Mouse (Mus musculus) limb, embryonic 11.5 days (tissue): Measurements from ENCODE around the gene Gsk3b. TPM values are rescaled to one million over a fixed set of nuclear protein-coding genes. Genes with fewer than 3 reads are reported as not detected.
"Not testable (repeated sequence)": the region's sequence is repeated elsewhere in the genome, so short reads cannot be mapped to it uniquely, and the experiment has no call there.

Experiments used
- ATAC-seq: fragments of 200-750 bp; cut with Nextera tagmentation; 2 replicates; pipeline ENCODE4 v1.8.0; 2017; ENCODE audit warnings: low read depth; ENCODE audit not compliant: insufficient number of reproducible peaks, low FRiP score, low TSS enrichment
- DNase-seq: peaks from one replicate; pipeline ENCODE4 v3.0.0-alpha.2; 2015; ENCODE audit warnings: low spot score
- H3K27ac ChIP-seq: fragments of 300-500 bp; sonication (generic); replicated peaks from 2 replicates; pipeline ENCODE4 v1.5.1; 2014; ENCODE audit warnings: low read depth, mild to moderate bottlenecking, low read length
- H3K27me3 ChIP-seq: fragments of 300-500 bp; sonication (generic); 2 replicates; pipeline ENCODE4 v1.6.1; 2014; ENCODE audit warnings: mild to moderate bottlenecking, low read length, mixed read lengths; ENCODE audit not compliant: control insufficient read depth, insufficient read depth
- H3K36me3 ChIP-seq: fragments of 300-500 bp; sonication (generic); 2 replicates; pipeline ENCODE4 v1.6.1; 2014; ENCODE audit warnings: mild to moderate bottlenecking, low read length, moderate library complexity, mixed read lengths; ENCODE audit not compliant: control insufficient read depth, insufficient read depth
- H3K4me1 ChIP-seq: fragments of 300-500 bp; sonication (generic); 2 replicates; pipeline ENCODE4 v1.6.1; 2014; ENCODE audit warnings: low read length, mixed read lengths; ENCODE audit not compliant: control insufficient read depth, insufficient read depth
- H3K4me2 ChIP-seq: fragments of 300-500 bp; sonication (generic); 2 replicates; pipeline ENCODE4 v1.6.1; 2014; ENCODE audit warnings: low read depth, mild to moderate bottlenecking, moderate library complexity; ENCODE audit not compliant: severe bottlenecking
- H3K4me3 ChIP-seq: fragments of 300-500 bp; sonication (generic); 2 replicates; pipeline ENCODE4 v1.5.1; 2014; ENCODE audit warnings: low read depth, low read length
- H3K9ac ChIP-seq: fragments of 300-500 bp; sonication (generic); 2 replicates; pipeline ENCODE4 v1.6.1; 2014; ENCODE audit warnings: mild to moderate bottlenecking, low read length
- H3K9me3 ChIP-seq: fragments of 300-500 bp; sonication (generic); 2 replicates; pipeline ENCODE4 v1.6.1; 2016; ENCODE audit warnings: low read length; ENCODE audit not compliant: control insufficient read depth
- WGBS: fragments of 180-500 bp; shearing (Covaris S2); extraction: QIAGEN DNeasy Blood & Tissue Kit; methylation state at CpG from one replicate; pipeline ENCODE4 v1.1.7; 2014; 5-methylcytosine and 5-hydroxymethylcytosine counted together
- polyA plus RNA-seq: library from polyadenylated mRNA; unstranded; fragments of >200 nt; fragmentation: Nextera tagmentation; extraction: Ambion mirVana; gene quantifications from 2 replicates; pipeline ENCODE4 v1.2.1, GENCODE M21; 2014

Gsk3b gene
- polyA plus RNA-seq, 1 experiment from 2014 or later: 70.4 TPM

GRCm38 (mm10) chr16:38181421-38181820 is 92.6 kb downstream of the Gsk3b start:
- Histone ChIP-seq H3K36me3 (no peaks in the 10 kb centered on the region; the same call in none of the 2 replicates), H3K27me3 (no peaks in the 10 kb centered on the region), H3K4me1 (no peaks in the 10 kb centered on the region), H3K9ac (no peak overlapping the region), H3K4me2 (no peak overlapping the region), H3K9me3 (no peaks in the 10 kb centered on the region), H3K4me3 (no peak overlapping the region), H3K27ac (no peak overlapping the region)
- no peak for DNase-seq
- 83% methylated on average over 8 of the region's 8 CpGs for WGBS
- ATAC-seq: no peak

DNA sequence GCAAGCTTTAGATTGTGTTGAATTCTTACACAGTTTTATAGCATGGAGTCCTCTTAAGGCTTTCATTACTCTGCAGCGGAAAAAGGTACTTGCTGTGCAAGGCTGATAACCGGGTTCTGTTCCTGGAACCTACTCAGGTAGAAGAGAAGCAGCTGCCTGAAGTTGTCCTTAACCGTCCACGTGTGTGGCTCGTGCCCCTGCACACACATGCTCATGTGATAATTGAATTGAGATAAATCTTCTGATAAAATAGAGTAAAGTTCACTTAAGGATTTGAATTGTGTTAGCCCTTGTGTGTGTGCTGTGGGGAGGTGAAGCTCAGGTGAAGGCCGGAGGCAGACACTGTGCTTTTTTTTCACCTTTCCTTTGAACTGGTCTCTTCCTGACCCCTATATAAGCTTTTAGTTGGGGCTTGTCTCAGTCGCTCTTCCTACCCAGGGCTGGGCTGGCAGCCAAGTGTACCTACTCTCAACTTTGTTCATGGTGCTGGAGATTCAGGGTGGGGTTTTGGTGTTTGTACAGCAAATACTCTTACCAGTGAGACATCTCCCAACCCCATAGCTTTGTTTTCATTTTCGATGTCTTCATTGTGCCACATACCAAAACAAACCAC is 96.0 kb downstream of the Gsk3b start:
- DNase-seq (no peak), ATAC-seq (no peak)
- Histone ChIP-seq H3K36me3 (peaks cover 2% of the 10 kb centered on the region), H3K27me3 (no peaks in the 10 kb centered on the region), H3K4me2 (no peak overlapping the region), H3K4me1 (no peaks in the 10 kb centered on the region), H3K9me3 (no peaks in the 10 kb centered on the region), H3K9ac (no peak overlapping the region), H3K27ac (no peak overlapping the region), H3K4me3 (no peak overlapping the region)
- WGBS: 93% methylated on average over 8 of the region's 8 CpGs

DNA sequence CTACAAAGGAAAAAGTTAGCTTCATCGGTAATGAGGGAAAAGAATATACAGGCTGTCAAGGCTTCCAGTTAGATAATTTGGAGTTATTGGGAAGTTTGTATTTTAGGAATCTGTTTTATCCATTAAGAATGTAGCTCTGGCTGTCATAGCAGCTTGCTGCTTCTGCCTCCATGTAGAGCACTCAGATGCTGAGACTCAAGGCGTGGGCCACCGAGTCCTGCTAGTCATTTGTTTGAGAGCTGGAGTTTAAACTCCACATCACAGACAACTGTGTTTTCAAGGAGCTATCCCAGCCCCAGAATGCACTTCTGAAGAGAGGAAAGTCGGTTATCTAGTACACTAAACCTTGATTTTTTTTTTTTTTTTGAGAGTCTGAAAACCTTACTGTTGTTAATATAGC is 101.2 kb downstream of the Gsk3b start:
- ATAC-seq (no peak), DNase-seq (no peak)
- no peaks in the 10 kb centered on the region for H3K9me3 ChIP-seq
- H3K36me3 ChIP-seq: peaks cover 5% of the 10 kb centered on the region
- WGBS: 91% methylated on average over 4 of the region's 4 CpGs
- H3K27me3 ChIP-seq: no peaks in the 10 kb centered on the region
- no peaks in the 10 kb centered on the region for H3K4me1 ChIP-seq
- no peak overlapping the region for H3K4me2 ChIP-seq
- H3K4me3 ChIP-seq: no peak overlapping the region
- no peak overlapping the region for H3K9ac ChIP-seq
- H3K27ac ChIP-seq: no peak overlapping the region

GRCm38 (mm10) chr16:38190531-38190930 is 101.7 kb downstream of the Gsk3b start:
- DNase-seq: no peak
- no peaks in the 10 kb centered on the region for H3K9me3 ChIP-seq
- no peak overlapping the region for H3K4me3 ChIP-seq
- no peak for ATAC-seq
- no peak overlapping the region for H3K27ac ChIP-seq
- no peaks in the 10 kb centered on the region for H3K4me1 ChIP-seq
- no peak overlapping the region for H3K4me2 ChIP-seq
- H3K9ac ChIP-seq: no peak overlapping the region
- H3K36me3 ChIP-seq: peaks cover 5% of the 10 kb centered on the region
- H3K27me3 ChIP-seq: no peaks in the 10 kb centered on the region
- 92% methylated on average over 3 of the region's 3 CpGs for WGBS

DNA sequence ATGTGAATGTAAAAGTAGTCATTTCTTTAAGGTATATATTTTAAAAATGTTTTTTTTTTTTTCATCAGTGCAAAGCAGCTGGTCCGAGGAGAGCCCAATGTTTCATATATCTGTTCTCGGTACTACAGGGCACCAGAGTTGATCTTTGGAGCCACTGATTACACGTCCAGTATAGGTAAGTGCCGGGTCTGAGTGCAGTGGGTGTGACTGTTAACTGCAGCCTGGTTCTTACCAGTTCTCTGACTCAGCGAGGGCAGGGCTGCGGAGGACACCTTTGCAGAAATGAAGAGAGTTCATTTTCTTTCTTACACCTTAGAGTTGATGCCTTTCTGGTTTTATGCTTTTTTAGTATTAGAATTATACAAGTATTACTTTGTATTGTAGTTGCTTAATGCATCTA is 102.7 kb downstream of the Gsk3b start:
- Histone ChIP-seq H3K4me1 (no peaks in the 10 kb centered on the region), H3K27me3 (no peaks in the 10 kb centered on the region), H3K27ac (no peak overlapping the region), H3K4me2 (no peak overlapping the region), H3K4me3 (no peak overlapping the region), H3K9me3 (no peaks in the 10 kb centered on the region), H3K9ac (no peak overlapping the region), H3K36me3 (peaks cover 5% of the 10 kb centered on the region)
- DNase-seq: no peak
- ATAC-seq: no peak
- WGBS: 93% methylated on average over 6 of the region's 6 CpGs

- Histone ChIP-seq H3K4me1 (no peaks in the 10 kb centered on the region), H3K27ac (no peak overlapping the region), H3K9me3 (no peaks in the 10 kb centered on the region), H3K9ac (no peak overlapping the region), H3K4me2 (no peak overlapping the region), H3K4me3 (no peak overlapping the region), H3K27me3 (no peaks in the 10 kb centered on the region), H3K36me3 (peaks cover 7% of the 10 kb centered on the region)
- DNase-seq (no peak), ATAC-seq (no peak)
- 90% methylated on average over 6 of the region's 6 CpGs for WGBS
Measured at GRCm38 (mm10) chr16:38192640-38193039, 103.8 kb downstream of the Gsk3b start.

DNA sequence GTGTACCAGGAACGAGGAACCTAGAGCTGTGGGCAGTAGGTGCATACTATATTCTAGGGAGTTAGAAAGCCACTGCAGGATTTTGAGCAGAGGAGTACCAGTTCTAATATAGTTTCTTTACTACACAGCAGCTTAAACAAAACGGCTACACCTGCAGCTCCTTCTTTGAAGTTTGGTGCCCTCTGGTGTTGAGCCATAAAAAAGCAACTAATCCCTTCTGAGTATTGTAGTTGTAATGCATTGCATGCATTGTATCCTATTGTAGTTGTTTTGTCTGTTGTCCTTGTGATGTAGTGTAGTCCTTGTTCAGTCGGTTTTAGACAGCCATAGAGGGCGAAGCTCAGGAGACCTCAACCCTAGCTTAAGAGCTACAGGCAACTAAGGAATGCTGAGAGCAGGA is 108.5 kb downstream of the Gsk3b start:
- 65% methylated on average over 4 of the region's 4 CpGs for WGBS
- Histone ChIP-seq H3K36me3 (peaks cover 5% of the 10 kb centered on the region), H3K4me2 (no peak overlapping the region), H3K4me1 (no peaks in the 10 kb centered on the region), H3K27ac (no peak overlapping the region), H3K9ac (no peak overlapping the region), H3K4me3 (no peak overlapping the region), H3K27me3 (no peaks in the 10 kb centered on the region), H3K9me3 (no peaks in the 10 kb centered on the region)
- ATAC-seq (no peak), DNase-seq (peak; percentile 69)

GRCm38 (mm10) chr16:38205272-38205671 is 116.5 kb downstream of the Gsk3b start:
- Histone ChIP-seq H3K27ac (no peak overlapping the region), H3K27me3 (no peaks in the 10 kb centered on the region), H3K9ac (no peak overlapping the region), H3K4me3 (no peak overlapping the region), H3K36me3 (peaks cover 6% of the 10 kb centered on the region; the same call in 1 of the 2 replicates), H3K4me1 (no peaks in the 10 kb centered on the region), H3K9me3 (no peaks in the 10 kb centered on the region), H3K4me2 (no peak overlapping the region)
- WGBS: 87% methylated on average over 7 of the region's 7 CpGs
- ATAC-seq (no peak), DNase-seq (no peak)

GRCm38 (mm10) chr16:38222491-38222890 is 133.7 kb downstream of the Gsk3b start:
- H3K9me3 ChIP-seq, H3K27ac ChIP-seq, H3K4me3 ChIP-seq, H3K9ac ChIP-seq, H3K4me2 ChIP-seq, H3K4me1 ChIP-seq, H3K27me3 ChIP-seq, ATAC-seq, DNase-seq: not testable (repeated sequence)
- WGBS: 94% methylated on average over 5 of the region's 5 CpGs
- peaks cover 17% of the 10 kb centered on the region for H3K36me3 ChIP-seq
